Mouse (Mus musculus) hindbrain, embryonic 14.5 days (tissue): ENCODE data around the gene Crip1. TPM values are rescaled to one million over a fixed set of nuclear protein-coding genes. Genes with fewer than 3 reads are reported as not detected.
A peak's percentile ranks its signal among the peaks of the same experiment; 100 is the strongest.

ENCODE experiments used
- ATAC-seq: fragments of 200-750 bp; cut with Nextera tagmentation; 2 replicates; pipeline ENCODE4 v1.8.0; 2017; ENCODE audit warnings: moderate number of reproducible peaks, mild to moderate bottlenecking, moderate TSS enrichment, moderate library complexity; ENCODE audit not compliant: low FRiP score
- DNase-seq: peaks from one replicate; pipeline ENCODE4 v3.0.0-alpha.2; 2015; ENCODE audit warnings: low spot score
- H3K27ac ChIP-seq: fragments of 300-500 bp; sonication (generic); 2 replicates; pipeline ENCODE4 v1.5.1; 2014; ENCODE audit warnings: mild to moderate bottlenecking, moderate library complexity
- H3K27me3 ChIP-seq: fragments of 300-500 bp; sonication (generic); 2 replicates; pipeline ENCODE4 v1.6.1; 2014; ENCODE audit warnings: mild to moderate bottlenecking, low read length, mixed read lengths; ENCODE audit not compliant: control insufficient read depth, insufficient read depth
- H3K36me3 ChIP-seq: fragments of 300-500 bp; sonication (generic); replicated peaks from 2 replicates; pipeline ENCODE4 v1.6.1; 2014; ENCODE audit not compliant: control insufficient read depth, insufficient read depth
- H3K4me1 ChIP-seq: fragments of 300-500 bp; sonication (generic); replicated peaks from 2 replicates; pipeline ENCODE4 v1.6.1; 2014; ENCODE audit warnings: antibody characterized with exemption, low read length, mixed read lengths; ENCODE audit not compliant: control insufficient read depth, insufficient read depth
- H3K4me2 ChIP-seq: fragments of 300-500 bp; sonication (generic); replicated peaks from 2 replicates; pipeline ENCODE4 v1.6.1; 2014; ENCODE audit warnings: mild to moderate bottlenecking, moderate library complexity
- H3K4me3 ChIP-seq: fragments of 300-500 bp; sonication (generic); replicated peaks from 2 replicates; pipeline ENCODE4 v1.5.1; 2014; ENCODE audit warnings: mild to moderate bottlenecking, low read length
- H3K9ac ChIP-seq: fragments of 300-500 bp; sonication (generic); 2 replicates; pipeline ENCODE4 v1.6.1; 2014
- H3K9me3 ChIP-seq: fragments of 300-500 bp; sonication (generic); 2 replicates; pipeline ENCODE4 v1.6.1; 2016; ENCODE audit warnings: low read length; ENCODE audit not compliant: control insufficient read depth
- WGBS: fragments of 180-500 bp; shearing (Covaris S2); extraction: QIAGEN DNeasy Blood & Tissue Kit; methylation state at CpG from one replicate; pipeline ENCODE4 v1.1.7; 2014; 5-methylcytosine and 5-hydroxymethylcytosine counted together
- polyA plus RNA-seq: library from polyadenylated mRNA; unstranded; fragments of >200 nt; fragmentation: Nextera tagmentation; extraction: Ambion mirVana; gene quantifications from 2 replicates; pipeline ENCODE4 v1.2.1, GENCODE M21; 2014

Crip1 gene
- polyA plus RNA-seq = 30.5 and 34.4 TPM in 2 replicates

GRCm38 (mm10) chr12:113146112-113147057 is at the start of gene Crip1:
TSS of gene Crip1 (plus strand) at chr12:113146316.
- Histone ChIP-seq H3K9ac (no peak within 1 kb of the TSS), H3K27ac (no peak within 1 kb of the TSS), H3K4me2 (peak within 1 kb of the TSS; percentile 21), H3K4me3 (no peak within 1 kb of the TSS), H3K36me3 (peaks cover 28% of the 10 kb centered on the region), H3K4me1 (peaks cover 24% of the 10 kb centered on the region), H3K27me3 (0 out of 2 replicates have a peak, but pooled peaks cover 13% of the 10 kb centered on the region), H3K9me3 (no peaks in the 10 kb centered on the region)
- peak; percentile 67 for DNase-seq
- 7% methylated on average over 45 of the region's 45 CpGs for WGBS
- ATAC-seq = no peak

- peaks cover 30% of the 10 kb centered on the region for H3K4me1 ChIP-seq
- H3K27me3 ChIP-seq = no peaks in the 10 kb centered on the region
- peak; percentile 8; the same call in 1 of the 2 replicates for ATAC-seq
- H3K36me3 ChIP-seq = no peaks in the 10 kb centered on the region
- peak overlapping the region; percentile 99 for H3K4me2 ChIP-seq
- no peak overlapping the region for H3K27ac ChIP-seq
- 84% methylated on average over 5 of the region's 5 CpGs for WGBS
- peak overlapping the region; percentile 95 for H3K4me3 ChIP-seq
- peak overlapping the region; percentile 98 for H3K9ac ChIP-seq
- no peaks in the 10 kb centered on the region for H3K9me3 ChIP-seq
- no peak for DNase-seq
These were observed 49.1 kb upstream of the Crip1 start for GRCm38 (mm10) chr12:113097040-113097439.

DNA sequence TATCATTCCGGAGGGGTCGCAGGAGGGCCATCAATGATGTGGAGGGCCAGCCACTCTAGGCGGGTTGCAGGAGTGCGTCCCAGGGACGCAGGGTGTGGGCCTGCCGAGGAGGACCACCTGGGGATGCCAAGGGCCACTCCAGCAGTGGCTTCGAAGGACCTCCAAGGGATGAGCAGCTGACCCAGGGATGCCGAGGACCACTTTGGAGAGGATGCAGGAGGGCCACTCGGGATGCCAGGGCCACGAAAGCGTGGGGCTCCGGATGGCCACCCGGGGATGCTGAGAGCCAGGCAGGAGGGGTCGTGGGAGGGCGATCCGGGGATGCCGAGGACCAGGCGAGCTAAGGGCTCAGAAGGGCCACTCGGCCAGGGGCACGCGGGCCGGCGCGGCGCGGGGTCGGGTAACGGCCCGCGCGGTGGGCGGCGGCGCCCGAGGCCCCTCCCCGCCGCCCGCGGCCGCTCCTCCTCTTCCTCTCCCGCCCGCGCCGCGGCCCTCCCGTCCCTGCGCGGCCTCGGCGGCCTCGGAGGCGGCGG is 48.3 kb upstream of the Crip1 start, which contains the start of gene Mta1:
Mta1 (plus strand) TSS at position 530 of the 533 bp plus-strand sequence.
- Histone ChIP-seq H3K4me1 (peaks cover 30% of the 10 kb centered on the region), H3K9ac (peak within 1 kb of the TSS; percentile 98), H3K27ac (peak within 1 kb of the TSS; percentile 83), H3K4me2 (peak within 1 kb of the TSS; percentile 99), H3K27me3 (no peaks in the 10 kb centered on the region), H3K9me3 (no peaks in the 10 kb centered on the region), H3K36me3 (no peaks in the 10 kb centered on the region), H3K4me3 (peak within 1 kb of the TSS; percentile 95)
- ATAC-seq = peak; percentile 61
- DNase-seq = peak; percentile 53
- 1% methylated on average over 31 of the region's 53 CpGs for WGBS

- no peak for DNase-seq
- no peaks in the 10 kb centered on the region for H3K9me3 ChIP-seq
- peak overlapping the region; percentile 95 for H3K4me3 ChIP-seq
- H3K36me3 ChIP-seq = no peaks in the 10 kb centered on the region
- ATAC-seq = no peak
- peak overlapping the region; percentile 98 for H3K9ac ChIP-seq
- H3K4me2 ChIP-seq = peak overlapping the region; percentile 99
- H3K27ac ChIP-seq = peak overlapping the region; percentile 78
- 2% methylated on average over 46 of the region's 60 CpGs for WGBS
- H3K27me3 ChIP-seq = no peaks in the 10 kb centered on the region
- peaks cover 30% of the 10 kb centered on the region for H3K4me1 ChIP-seq
These were observed 47.5 kb upstream of the Crip1 start for GRCm38 (mm10) chr12:113098530-113099151.

- ATAC-seq (peak; percentile 9; the same call in 1 of the 2 replicates), DNase-seq (no peak)
- no peak overlapping the region for H3K27ac ChIP-seq
- peaks cover 30% of the 10 kb centered on the region for H3K4me1 ChIP-seq
- peak overlapping the region; percentile 99 for H3K4me2 ChIP-seq
- 26% methylated on average over 6 of the region's 6 CpGs for WGBS
- H3K9me3 ChIP-seq = no peaks in the 10 kb centered on the region
- H3K36me3 ChIP-seq = no peaks in the 10 kb centered on the region
- peak overlapping the region; percentile 98 for H3K9ac ChIP-seq
- H3K4me3 ChIP-seq = peak overlapping the region; percentile 95
- no peaks in the 10 kb centered on the region for H3K27me3 ChIP-seq
These were observed 46.5 kb upstream of the Crip1 start for GRCm38 (mm10) chr12:113099470-113100237.

GRCm38 (mm10) chr12:113100448-113101076 is 45.6 kb upstream of the Crip1 start:
- Histone ChIP-seq H3K4me3 (no peak overlapping the region), H3K9me3 (no peaks in the 10 kb centered on the region), H3K4me1 (peaks cover 30% of the 10 kb centered on the region), H3K9ac (peak overlapping the region; percentile 11), H3K36me3 (no peaks in the 10 kb centered on the region), H3K4me2 (0 out of 2 replicates have a peak overlapping the region, but pooled peaks have one; percentile 99), H3K27me3 (no peaks in the 10 kb centered on the region), H3K27ac (no peak overlapping the region)
- no peak for DNase-seq
- ATAC-seq = no peak
- WGBS = 69% methylated on average over 5 of the region's 5 CpGs

DNA sequence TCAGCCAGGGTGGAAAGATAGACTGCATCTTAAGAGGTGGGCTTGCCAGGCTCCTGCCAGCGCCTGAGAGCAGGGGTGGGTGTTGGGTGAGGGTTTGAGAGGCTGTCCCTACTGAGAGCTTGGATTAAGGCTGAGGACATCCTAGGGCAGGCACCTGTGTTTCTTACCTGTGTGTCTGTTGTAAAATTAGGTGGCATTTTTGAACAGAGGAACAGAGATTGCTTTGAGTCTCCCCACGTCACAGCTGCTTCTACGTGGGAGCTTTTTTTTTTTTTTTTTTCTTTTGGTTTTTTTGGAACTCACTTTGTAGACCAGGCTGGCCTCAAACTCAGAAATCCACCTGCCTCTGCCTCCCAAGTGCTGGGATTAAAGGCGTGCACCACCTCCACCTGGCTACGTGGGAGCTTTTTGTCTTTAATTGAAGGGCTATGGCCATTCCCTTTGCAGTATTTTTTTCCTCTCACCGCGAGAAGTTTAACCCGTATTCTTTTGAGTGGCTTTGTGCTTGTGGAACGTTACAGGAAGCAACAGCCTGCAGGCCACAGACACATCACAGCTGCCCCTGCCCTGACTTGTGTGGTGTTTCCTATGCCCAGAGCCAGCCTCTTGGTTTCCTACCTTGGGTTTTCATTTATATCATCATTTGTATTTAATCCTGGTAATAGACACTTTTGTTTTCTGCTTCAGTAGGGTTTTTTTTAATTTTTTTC is 44.7 kb upstream of the Crip1 start:
- H3K4me3 ChIP-seq = no peak overlapping the region
- no peaks in the 10 kb centered on the region for H3K27me3 ChIP-seq
- H3K4me1 ChIP-seq = peaks cover 30% of the 10 kb centered on the region
- no peak for DNase-seq
- no peak overlapping the region for H3K4me2 ChIP-seq
- no peak overlapping the region for H3K9ac ChIP-seq
- ATAC-seq = no peak
- WGBS = 88% methylated on average over 9 of the region's 9 CpGs
- no peaks in the 10 kb centered on the region for H3K9me3 ChIP-seq
- no peaks in the 10 kb centered on the region for H3K36me3 ChIP-seq
- 0 out of 2 replicates have a peak overlapping the region, but pooled peaks have one; percentile 7 for H3K27ac ChIP-seq

GRCm38 (mm10) chr12:113102461-113102860 is 43.7 kb upstream of the Crip1 start:
- Histone ChIP-seq H3K27ac (no peak overlapping the region), H3K36me3 (no peaks in the 10 kb centered on the region), H3K4me2 (no peak overlapping the region), H3K9ac (no peak overlapping the region), H3K27me3 (no peaks in the 10 kb centered on the region), H3K4me3 (no peak overlapping the region), H3K4me1 (peaks cover 23% of the 10 kb centered on the region), H3K9me3 (no peaks in the 10 kb centered on the region)
- ATAC-seq = no peak
- WGBS = 66% methylated on average over 6 of the region's 6 CpGs
- peak; percentile 64 for DNase-seq
